Mouse (Mus musculus) ES-E14 (cell line): ENCODE measurements at regions not wholly inside any gene's neighbourhood (a gene's known extent, or its start where the extent isn't known, plus 50 kb on each side); places are given as distances from the start of the nearest gene placed in this dataset.

Source experiments
- ZC3H11A ChIP-seq: IDR thresholded peaks from 2 replicates; pipeline ENCODE4 v1.6.1; 2012; ENCODE audit warnings: low read depth, mild to moderate bottlenecking, inconsistent platforms, low read length, borderline replicate concordance
- ZNF384 ChIP-seq: IDR thresholded peaks from 2 replicates; pipeline ENCODE4 v1.6.1; 2012; ENCODE audit warnings: low read depth, low read length, inconsistent platforms

GRCm38 (mm10) chr1:149198854-149199253, 762.2 kb downstream of the Pla2g4a start:
- TF ChIP-seq ZNF384 (no peak), ZC3H11A (no peak)
